Mouse (Mus musculus) liver, embryonic 11.5 days (tissue): ENCODE measurements around the gene Abca15. TPM values are rescaled to one million over a fixed set of nuclear protein-coding genes. Genes with fewer than 3 reads are reported as not detected.

Experiments
- ATAC-seq: fragments of 200-750 bp; cut with Nextera tagmentation; replicated peaks from 2 replicates; pipeline ENCODE4 v1.8.0; 2017; ENCODE audit warnings: moderate number of reproducible peaks, mild to moderate bottlenecking, moderate TSS enrichment, moderate library complexity; ENCODE audit not compliant: low FRiP score
- DNase-seq: peaks from one replicate; pipeline ENCODE4 v3.0.0-alpha.2; 2017; ENCODE audit warnings: low spot score
- H3K27ac ChIP-seq: fragments of 300-500 bp; sonication (generic); 2 replicates; pipeline ENCODE4 v1.5.1; 2014; ENCODE audit warnings: mild to moderate bottlenecking, low read depth, low read length, control low read depth
- H3K27me3 ChIP-seq: fragments of 300-500 bp; sonication (generic); replicated peaks from 2 replicates; pipeline ENCODE4 v1.6.1; 2014; ENCODE audit warnings: low read length, mixed read lengths; ENCODE audit not compliant: control insufficient read depth, insufficient read depth
- H3K36me3 ChIP-seq: fragments of 300-500 bp; sonication (generic); 2 replicates; pipeline ENCODE4 v1.6.1; 2014; ENCODE audit warnings: mild to moderate bottlenecking, low read length, moderate library complexity, mixed read lengths; ENCODE audit not compliant: control insufficient read depth, insufficient read depth
- H3K4me1 ChIP-seq: fragments of 300-500 bp; sonication (generic); replicated peaks from 2 replicates; pipeline ENCODE4 v1.6.1; 2014; ENCODE audit warnings: low read length, mixed read lengths; ENCODE audit not compliant: control insufficient read depth, insufficient read depth
- H3K4me2 ChIP-seq: fragments of 300-500 bp; sonication (generic); 2 replicates; pipeline ENCODE4 v1.6.1; 2014; ENCODE audit warnings: mild to moderate bottlenecking, control low read depth, moderate library complexity
- H3K4me3 ChIP-seq: fragments of 300-500 bp; sonication (generic); 2 replicates; pipeline ENCODE4 v1.5.1; 2014; ENCODE audit warnings: low read depth, low read length, control low read depth
- H3K9ac ChIP-seq: fragments of 300-500 bp; sonication (generic); 2 replicates; pipeline ENCODE4 v1.6.1; 2014; ENCODE audit warnings: low read depth, low read length, control low read depth
- H3K9me3 ChIP-seq: fragments of 300-500 bp; sonication (generic); 2 replicates; pipeline ENCODE4 v1.6.1; 2016; ENCODE audit warnings: low read length, inconsistent platforms, mixed read lengths; ENCODE audit not compliant: control insufficient read depth
- WGBS: fragments of 180-500 bp; shearing (Covaris S2); extraction: QIAGEN DNeasy Blood & Tissue Kit; methylation state at CpG from one replicate; pipeline ENCODE4 v1.1.7; 2014; 5-methylcytosine and 5-hydroxymethylcytosine counted together
- polyA plus RNA-seq: library from polyadenylated mRNA; unstranded; fragments of >200 nt; fragmentation: Nextera tagmentation; extraction: Ambion mirVana; gene quantifications from 2 replicates; pipeline ENCODE4 v1.2.1, GENCODE M21; 2014

The Abca15 gene
- polyA plus RNA-seq, 1 experiment from 2014 or later = not detected

DNA sequence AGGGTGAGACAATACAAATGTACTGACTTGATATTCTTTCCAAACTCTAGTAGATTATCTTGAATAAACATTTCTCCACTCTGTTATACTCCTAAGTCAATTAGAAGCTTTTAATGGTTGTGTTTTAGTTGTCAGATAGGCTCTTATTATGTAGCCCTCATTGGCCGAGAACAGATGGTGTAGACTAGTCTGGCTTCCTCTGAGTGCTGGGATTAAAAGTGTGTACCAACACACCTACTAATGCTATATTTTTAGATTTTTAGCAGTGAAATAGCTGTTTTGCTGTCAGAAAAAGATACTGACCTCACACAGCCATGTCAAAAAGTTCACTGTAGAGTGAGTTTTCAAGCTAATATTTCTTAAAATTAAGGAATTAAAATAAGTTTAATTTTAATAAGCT, 83.9 kb downstream of the Abca15 start:
- Histone ChIP-seq H3K4me3 (no peak overlapping the region), H3K9me3 (no peaks in the 10 kb centered on the region), H3K27me3 (no peaks in the 10 kb centered on the region), H3K36me3 (no peaks in the 10 kb centered on the region), H3K27ac (no peak overlapping the region), H3K9ac (no peak overlapping the region), H3K4me2 (no peak overlapping the region), H3K4me1 (no peaks in the 10 kb centered on the region)
- no peak for ATAC-seq
- DNase-seq = no peak
- WGBS = 84% methylated on average over 1 of the region's 1 CpGs

DNA sequence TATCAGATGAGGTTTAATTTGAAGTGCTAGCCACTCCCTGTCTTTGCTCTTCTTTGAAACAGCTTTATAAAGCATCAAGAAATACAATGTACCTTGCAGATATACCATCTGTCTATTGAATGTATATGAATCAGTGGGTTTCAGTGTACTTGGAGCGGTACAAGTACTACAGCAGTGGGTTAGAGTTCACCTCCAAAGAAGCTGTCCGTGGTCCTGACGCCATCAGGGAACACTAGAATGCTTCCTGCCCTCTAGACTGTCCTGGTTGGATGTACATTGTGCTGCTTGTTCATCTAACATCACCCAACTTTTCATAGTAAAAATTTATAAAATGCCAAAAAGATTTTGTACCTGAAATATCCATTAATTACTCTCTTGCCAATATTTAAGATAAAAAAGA, 98.2 kb downstream of the Abca15 start:
- 29% methylated on average over 3 of the region's 3 CpGs for WGBS

DNA sequence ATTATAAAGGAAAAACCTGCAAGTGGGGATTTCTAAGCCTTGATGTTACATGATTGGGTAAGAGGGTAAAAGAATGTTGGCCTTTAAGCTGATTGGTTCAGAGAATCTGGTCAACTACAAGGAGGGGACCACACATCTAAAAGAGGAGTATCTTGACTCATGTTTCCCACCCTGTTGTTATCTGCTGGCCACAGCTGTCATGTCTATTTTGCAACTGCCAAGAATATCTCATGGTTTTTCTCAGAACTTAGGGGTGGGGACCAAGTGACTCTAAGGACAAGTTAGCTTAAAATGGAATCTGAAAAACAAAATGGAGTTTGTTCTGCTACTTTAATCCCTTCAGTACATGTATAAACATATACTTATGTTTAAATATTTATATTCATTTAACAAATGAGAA, 103.0 kb downstream of the Abca15 start:
- H3K4me2 ChIP-seq = no peak overlapping the region
- H3K27ac ChIP-seq = no peak overlapping the region
- no peaks in the 10 kb centered on the region for H3K36me3 ChIP-seq
- DNase-seq (no peak), ATAC-seq (peak; percentile 90)
- H3K9ac ChIP-seq = no peak overlapping the region
- no peak overlapping the region for H3K4me3 ChIP-seq
- no peaks in the 10 kb centered on the region for H3K27me3 ChIP-seq
- H3K4me1 ChIP-seq = no peaks in the 10 kb centered on the region
- H3K9me3 ChIP-seq = no peaks in the 10 kb centered on the region

More for the DNA sequence above, 98.2 kb downstream of the Abca15 start:
- Histone ChIP-seq H3K4me2 (no peak overlapping the region), H3K4me3 (no peak overlapping the region), H3K27ac (no peak overlapping the region), H3K4me1 (no peaks in the 10 kb centered on the region), H3K9me3 (no peaks in the 10 kb centered on the region), H3K27me3 (no peaks in the 10 kb centered on the region), H3K36me3 (no peaks in the 10 kb centered on the region), H3K9ac (no peak overlapping the region)
- ATAC-seq (no peak), DNase-seq (no peak)

Other genes starting within 250 kb of the Abca15 start
- gene Dnah3, start 233.4 kb upstream of the Abca15 start, polyA plus RNA-seq = not detected in 2 replicates
- 5.7 and 7.7 TPM in 2 replicates for gene Tmem159, start 226.3 kb upstream of the Abca15 start, polyA plus RNA-seq
- gene Zp2, start 183.4 kb upstream of the Abca15 start, polyA plus RNA-seq = not detected in 2 replicates
- gene Anks4b, start 154.8 kb upstream of the Abca15 start, polyA plus RNA-seq = 1.2 and 1.9 TPM in 2 replicates
- gene Crym, start 126.6 kb upstream of the Abca15 start, polyA plus RNA-seq = 1.7 and 2.6 TPM in 2 replicates
- gene Abca14, start 124.7 kb upstream of the Abca15 start, polyA plus RNA-seq = 0.03 TPM in 1 of 2 replicates, not detected in the other
- gene Abca16, start 81.0 kb downstream of the Abca15 start, polyA plus RNA-seq = not detected in 2 replicates